Mouse (Mus musculus) cortical plate, adult 2 months (tissue): ENCODE results near the gene Zdhhc1.

ENCODE experiments used
- CTCF ChIP-seq: fragments of 200-500 bp; IDR thresholded peaks from 2 replicates; pipeline ENCODE4 v1.5.1; 2011; ENCODE audit warnings: mild to moderate bottlenecking, control low read depth, low read length; ENCODE audit not compliant: insufficient read depth; ENCODE audit errors: extremely low read depth
- POLR2A ChIP-seq: fragments of 200-500 bp; IDR thresholded peaks from 2 replicates; pipeline ENCODE4 v1.6.1; 2011; ENCODE audit warnings: mild to moderate bottlenecking, low read length, control low read depth; ENCODE audit not compliant: insufficient read depth; ENCODE audit errors: extremely low read depth

DNA sequence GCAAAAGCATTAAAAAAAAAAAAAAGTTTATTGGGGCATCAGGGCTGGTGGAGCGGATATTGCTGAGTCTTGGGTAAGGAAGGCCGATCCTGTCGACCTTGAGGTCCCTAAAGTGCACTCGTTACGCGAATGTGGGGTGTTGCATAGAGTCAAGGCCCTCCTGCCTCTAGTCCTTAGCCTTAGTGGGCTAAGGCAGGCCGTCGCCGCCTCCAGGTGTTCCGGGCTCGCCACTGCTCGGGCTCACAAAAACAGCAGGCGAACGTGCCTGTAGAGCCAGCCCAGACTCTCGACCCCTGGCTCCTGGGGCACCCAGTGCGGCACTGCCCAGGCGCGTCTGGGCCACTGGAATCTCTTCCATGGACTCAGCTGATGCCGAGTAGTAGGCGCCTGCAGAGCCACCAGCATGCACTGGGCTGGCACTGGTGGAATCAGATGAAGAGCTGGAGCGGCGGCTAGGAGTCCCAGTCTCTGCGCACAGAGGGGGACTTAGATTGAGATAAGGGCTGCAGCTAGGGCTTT is 24.2 kb downstream of the Zdhhc1 start:
- TF ChIP-seq CTCF (no peak), POLR2A (no peak)
